Mouse (Mus musculus): Measurements from ENCODE around the gene Tmod3. TPM values are rescaled to one million over a fixed set of nuclear protein-coding genes. Genes with fewer than 3 reads are reported as not detected.

The Tmod3 gene
- polyA plus RNA-seq, 1 experiment from 2014 or later: 73.8 TPM

DNA sequence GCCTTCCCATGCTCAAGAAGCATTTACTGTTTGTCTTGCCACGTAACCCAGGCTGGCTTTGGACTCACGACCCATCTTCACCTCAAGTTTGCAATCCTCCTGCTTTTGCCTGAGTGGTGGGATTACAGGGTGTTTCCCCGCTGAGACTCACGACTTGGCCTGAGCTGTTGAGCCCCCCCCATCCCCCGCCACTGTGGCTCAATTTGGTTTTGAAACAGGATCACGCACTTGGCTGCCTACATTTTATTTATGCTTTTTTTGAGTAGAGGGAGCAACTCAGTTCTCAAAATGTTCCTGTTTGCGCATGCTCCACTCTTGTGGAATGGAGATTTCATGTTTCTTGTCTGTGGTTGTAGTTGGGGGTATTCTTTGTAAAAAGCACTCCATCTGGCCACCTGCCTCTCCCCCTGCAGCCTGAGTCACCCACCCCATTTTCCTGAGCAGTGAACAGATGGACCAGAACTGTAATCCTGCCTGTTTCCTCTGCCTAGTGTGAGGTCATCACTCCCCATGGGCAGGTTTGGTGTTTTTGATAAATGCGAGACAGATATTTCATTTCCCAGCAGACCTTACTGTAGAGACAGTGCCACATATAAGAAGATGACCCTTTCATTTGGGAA lies 80.2 kb downstream of the Tmod3 start:
- H3K9ac ChIP-seq: no peak overlapping the region
- H3K4me1 ChIP-seq (replicated peaks): no peaks in the 10 kb centered on the region
- ATAC-seq (ENCODE audit: low read depth): no peak
- no peaks in the 10 kb centered on the region for H3K9me3 ChIP-seq
- H3K27me3 ChIP-seq: no peaks in the 10 kb centered on the region
- 60% methylated on average over 8 of the region's 8 CpGs for WGBS
- H3K27ac ChIP-seq (replicated peaks): 0 out of 2 replicates have a peak overlapping the region, but pooled peaks have one; percentile 20
- no peak overlapping the region for H3K4me3 ChIP-seq
- no peak overlapping the region for H3K4me2 ChIP-seq
- peaks cover 20% of the 10 kb centered on the region for H3K36me3 ChIP-seq

DNA sequence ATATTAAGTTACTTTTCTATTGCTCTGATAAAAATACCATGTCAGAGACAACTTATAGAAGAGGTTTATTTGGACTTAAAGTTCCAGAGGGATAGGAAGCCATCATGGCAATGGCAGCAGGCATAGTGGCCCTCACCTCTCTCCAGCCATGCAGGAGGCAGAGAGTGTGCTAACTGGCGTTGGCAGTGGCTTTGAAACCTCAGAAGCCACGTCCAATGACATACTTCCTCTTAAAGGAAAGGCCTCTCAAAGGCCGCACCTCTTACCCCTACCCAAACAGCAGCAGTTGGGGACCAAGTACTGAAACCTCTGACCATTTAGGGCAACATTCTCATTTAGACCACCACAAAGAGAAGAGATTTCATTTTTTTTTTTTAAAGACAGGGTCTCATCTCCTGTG lies 82.2 kb downstream of the Tmod3 start:
- H3K9ac ChIP-seq: no peak overlapping the region
- H3K4me2 ChIP-seq: no peak overlapping the region
- 73% methylated on average over 3 of the region's 3 CpGs for WGBS
- H3K4me3 ChIP-seq: no peak overlapping the region
- no peaks in the 10 kb centered on the region for H3K9me3 ChIP-seq
- H3K4me1 ChIP-seq (replicated peaks): no peaks in the 10 kb centered on the region
- H3K36me3 ChIP-seq: peaks cover 22% of the 10 kb centered on the region
- ATAC-seq (ENCODE audit: low read depth): no peak
- H3K27me3 ChIP-seq: no peaks in the 10 kb centered on the region
- no peak overlapping the region for H3K27ac ChIP-seq (replicated peaks)

DNA sequence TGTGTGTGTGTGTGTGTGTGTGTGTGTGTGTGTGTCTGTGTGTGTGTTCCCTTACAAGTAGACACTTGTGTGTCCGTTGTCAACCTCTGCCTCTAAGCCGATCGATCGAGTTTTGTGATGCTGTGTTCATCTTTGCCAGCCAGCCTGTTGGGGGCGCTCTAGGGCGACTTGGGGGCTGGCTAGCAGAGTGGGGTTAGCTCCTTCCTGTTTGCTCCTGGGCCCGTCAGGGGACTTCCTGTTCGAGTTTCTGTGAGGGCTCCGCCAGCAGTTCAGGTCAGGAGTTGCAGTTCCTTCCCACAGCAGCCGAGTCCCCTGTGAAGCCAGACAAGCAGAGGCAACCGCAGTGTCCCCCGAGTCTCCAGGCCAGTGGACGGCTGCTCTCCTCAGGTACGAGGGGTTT lies 91.2 kb downstream of the Tmod3 start:
- H3K27me3 ChIP-seq: no peaks in the 10 kb centered on the region
- H3K4me1 ChIP-seq (replicated peaks): no peaks in the 10 kb centered on the region
- H3K4me2 ChIP-seq: no peak overlapping the region
- no peak overlapping the region for H3K27ac ChIP-seq (replicated peaks)
- no peak overlapping the region for H3K4me3 ChIP-seq
- H3K9me3 ChIP-seq: no peaks in the 10 kb centered on the region
- 85% methylated on average over 14 of the region's 14 CpGs for WGBS
- H3K36me3 ChIP-seq: peaks cover 61% of the 10 kb centered on the region
- H3K9ac ChIP-seq: no peak overlapping the region
- ATAC-seq (ENCODE audit: low read depth): no peak

GRCm38 (mm10) chr9:75467581-75467980 lies 91.9 kb downstream of the Tmod3 start:
- no peak overlapping the region for H3K4me3 ChIP-seq
- no peak overlapping the region for H3K9ac ChIP-seq
- H3K27me3 ChIP-seq: no peaks in the 10 kb centered on the region
- peaks cover 67% of the 10 kb centered on the region for H3K36me3 ChIP-seq
- no peaks in the 10 kb centered on the region for H3K9me3 ChIP-seq
- H3K4me1 ChIP-seq (replicated peaks): no peaks in the 10 kb centered on the region
- ATAC-seq (ENCODE audit: low read depth): no peak
- H3K27ac ChIP-seq (replicated peaks): no peak overlapping the region
- 97% methylated on average over 3 of the region's 3 CpGs for WGBS
- H3K4me2 ChIP-seq: no peak overlapping the region

- WGBS: 93% methylated on average over 4 of the region's 4 CpGs
- no peaks in the 10 kb centered on the region for H3K4me1 ChIP-seq (replicated peaks)
- no peaks in the 10 kb centered on the region for H3K9me3 ChIP-seq
- H3K9ac ChIP-seq: no peak overlapping the region
- peaks cover 74% of the 10 kb centered on the region for H3K36me3 ChIP-seq
- H3K4me3 ChIP-seq: no peak overlapping the region
- H3K27me3 ChIP-seq: no peaks in the 10 kb centered on the region
- H3K4me2 ChIP-seq: no peak overlapping the region
- H3K27ac ChIP-seq (replicated peaks): no peak overlapping the region
- no peak for ATAC-seq (ENCODE audit: low read depth)
Observed at GRCm38 (mm10) chr9:75466641-75467040, 92.8 kb downstream of the Tmod3 start.

DNA sequence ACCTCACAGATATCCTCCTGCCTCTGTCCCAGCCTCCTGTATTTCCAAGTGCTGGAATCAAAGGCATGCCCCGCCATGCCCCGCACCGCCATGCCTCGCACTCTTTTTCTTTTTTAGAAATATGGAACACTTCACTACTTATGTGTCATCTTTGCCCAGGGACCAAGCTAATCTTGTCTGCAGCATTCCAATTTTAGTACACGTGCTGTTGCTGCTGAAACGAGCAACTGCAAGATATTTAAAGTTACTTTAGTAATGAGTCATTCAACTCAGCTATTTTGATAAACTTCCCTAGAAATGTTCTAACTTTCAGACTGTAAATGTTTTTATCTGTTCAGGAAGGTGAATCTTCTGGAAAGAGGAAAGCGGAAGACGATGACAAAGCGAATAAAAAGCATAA lies 93.6 kb downstream of the Tmod3 start:
- Histone ChIP-seq H3K4me2 (no peak overlapping the region), H3K9me3 (no peaks in the 10 kb centered on the region), H3K9ac (no peak overlapping the region), H3K27me3 (no peaks in the 10 kb centered on the region), H3K36me3 (peaks cover 78% of the 10 kb centered on the region), H3K4me3 (no peak overlapping the region), H3K27ac (replicated peaks) (no peak overlapping the region), H3K4me1 (replicated peaks) (no peaks in the 10 kb centered on the region)
- no peak for ATAC-seq (ENCODE audit: low read depth)
- 94% methylated on average over 9 of the region's 9 CpGs for WGBS

- no peak overlapping the region for H3K4me3 ChIP-seq
- H3K4me1 ChIP-seq (replicated peaks): no peaks in the 10 kb centered on the region
- no peak for ATAC-seq (ENCODE audit: low read depth)
- no peak overlapping the region for H3K4me2 ChIP-seq
- no peaks in the 10 kb centered on the region for H3K27me3 ChIP-seq
- no peaks in the 10 kb centered on the region for H3K9me3 ChIP-seq
- no peak overlapping the region for H3K9ac ChIP-seq
- peaks cover 96% of the 10 kb centered on the region for H3K36me3 ChIP-seq
- H3K27ac ChIP-seq (replicated peaks): no peak overlapping the region
- WGBS: 83% methylated on average over 8 of the region's 8 CpGs
Observed at GRCm38 (mm10) chr9:75463050-75463660, 96.3 kb downstream of the Tmod3 start.

GRCm38 (mm10) chr9:75455684-75456083 lies 103.8 kb downstream of the Tmod3 start:
- Histone ChIP-seq H3K9me3 (no peaks in the 10 kb centered on the region), H3K9ac (no peak overlapping the region), H3K27me3 (no peaks in the 10 kb centered on the region), H3K36me3 (peaks cover 97% of the 10 kb centered on the region), H3K27ac (replicated peaks) (no peak overlapping the region), H3K4me3 (no peak overlapping the region), H3K4me1 (replicated peaks) (no peaks in the 10 kb centered on the region), H3K4me2 (no peak overlapping the region)
- WGBS: 85% methylated on average over 10 of the region's 10 CpGs
- ATAC-seq (ENCODE audit: low read depth): no peak

DNA sequence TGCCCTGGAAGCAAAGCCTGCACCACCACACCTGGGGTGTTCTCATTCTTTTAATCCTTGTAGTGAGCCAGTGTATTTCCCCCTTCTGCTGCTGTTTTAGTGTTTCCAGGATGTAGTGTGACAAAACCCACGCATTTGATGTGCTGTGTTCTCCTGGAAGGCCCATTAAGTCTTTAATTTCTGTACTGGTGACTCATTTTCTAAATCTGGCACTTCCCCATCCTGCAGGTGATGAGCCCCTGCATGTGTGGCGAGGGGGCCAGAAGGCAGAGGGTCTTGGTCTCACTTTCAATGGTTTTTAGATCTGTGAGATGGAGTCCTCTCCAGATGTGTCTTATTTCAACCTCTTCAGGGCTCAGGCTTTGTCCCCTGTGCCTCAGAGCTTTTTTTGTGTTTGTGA lies 105.5 kb downstream of the Tmod3 start:
- no peak for ATAC-seq (ENCODE audit: low read depth)
- Histone ChIP-seq H3K36me3 (peaks cover 92% of the 10 kb centered on the region), H3K4me2 (no peak overlapping the region), H3K9me3 (no peaks in the 10 kb centered on the region), H3K27me3 (no peaks in the 10 kb centered on the region), H3K27ac (replicated peaks) (no peak overlapping the region), H3K4me1 (replicated peaks) (no peaks in the 10 kb centered on the region), H3K4me3 (no peak overlapping the region), H3K9ac (no peak overlapping the region)
- WGBS: 84% methylated on average over 2 of the region's 2 CpGs

- H3K9ac ChIP-seq: no peak overlapping the region
- ATAC-seq (ENCODE audit: low read depth): no peak
- H3K4me3 ChIP-seq: no peak overlapping the region
- no peaks in the 10 kb centered on the region for H3K9me3 ChIP-seq
- H3K27me3 ChIP-seq: no peaks in the 10 kb centered on the region
- WGBS: 85% methylated on average over 3 of the region's 3 CpGs
- H3K4me2 ChIP-seq: no peak overlapping the region
- peaks cover 75% of the 10 kb centered on the region for H3K36me3 ChIP-seq
- H3K4me1 ChIP-seq (replicated peaks): peaks cover 2% of the 10 kb centered on the region; the same call in 1 of the 2 replicates
- no peak overlapping the region for H3K27ac ChIP-seq (replicated peaks)
Observed at GRCm38 (mm10) chr9:75448021-75448420, 111.4 kb downstream of the Tmod3 start.

Other genes starting within 250 kb of the Tmod3 start
- gene Bcl2l10, start 211.9 kb downstream of the Tmod3 start, polyA plus RNA-seq (2015; fragmentation: Nextera tagmentation; extraction: Ambion mirVana): not detected in 2 replicates
- gene Mapk6, start 149.7 kb downstream of the Tmod3 start, polyA plus RNA-seq (2015; fragmentation: Nextera tagmentation; extraction: Ambion mirVana): 168 and 170 TPM in 2 replicates
- 41.4 and 44.5 TPM in 2 replicates for gene Leo1, start 118.1 kb downstream of the Tmod3 start, polyA plus RNA-seq (2015; fragmentation: Nextera tagmentation; extraction: Ambion mirVana)
- gene Tmod2, start 51.7 kb upstream of the Tmod3 start, polyA plus RNA-seq (2015; fragmentation: Nextera tagmentation; extraction: Ambion mirVana): 171 and 178 TPM in 2 replicates
- gene Lysmd2, start 66.1 kb upstream of the Tmod3 start, polyA plus RNA-seq (2015; fragmentation: Nextera tagmentation; extraction: Ambion mirVana): 26.9 and 27.0 TPM in 2 replicates
- 132 and 137 TPM in 2 replicates for gene Scg3, start 124.4 kb upstream of the Tmod3 start, polyA plus RNA-seq (2015; fragmentation: Nextera tagmentation; extraction: Ambion mirVana)
- gene Bmp5, start 215.7 kb upstream of the Tmod3 start, polyA plus RNA-seq (2015; fragmentation: Nextera tagmentation; extraction: Ambion mirVana): 3.9 and 4.5 TPM in 2 replicates

All from neural tube, embryonic 13.5 days (tissue).